Mouse (Mus musculus): ENCODE data around the gene Foxc1. TPM values are rescaled to one million over a fixed set of nuclear protein-coding genes. Genes with fewer than 3 reads are reported as not detected.

Foxc1 gene
- polyA plus RNA-seq (2014; fragmentation: Nextera tagmentation; extraction: Ambion mirVana), result 5.6 and 6.4 TPM in 2 replicates

- H3K4me1 ChIP-seq (ENCODE audit: control insufficient read depth, insufficient read depth, low read length), result peaks cover 12% of the 10 kb centered on the region; the same call in 1 of the 2 replicates
- under 1% methylated on average over 40 of the region's 40 CpGs for WGBS
- peak within 1 kb of the TSS; percentile 89 for H3K9ac ChIP-seq (ENCODE audit: low read length)
- H3K4me2 ChIP-seq (ENCODE audit: low read depth, severe bottlenecking), result peak within 1 kb of the TSS; percentile 92
- no peaks in the 10 kb centered on the region for H3K36me3 ChIP-seq (ENCODE audit: control insufficient read depth, insufficient read depth, low read length)
- ATAC-seq (ENCODE audit: insufficient number of reproducible peaks, low FRiP score, low TSS enrichment, low read depth) (peak; percentile 80), DNase-seq (ENCODE audit: low spot score) (peak; percentile 88)
- peak within 1 kb of the TSS; percentile 72 for H3K4me3 ChIP-seq (ENCODE audit: low read depth, low read length)
- H3K9me3 ChIP-seq (ENCODE audit: control insufficient read depth, low read length), result no peaks in the 10 kb centered on the region
- peak within 1 kb of the TSS; percentile 95 for H3K27ac ChIP-seq (replicated peaks; ENCODE audit: low read depth, low read length)
- peaks cover 64% of the 10 kb centered on the region for H3K27me3 ChIP-seq (ENCODE audit: control insufficient read depth, insufficient read depth, low read length)
Measured at GRCm38 (mm10) chr13:31806428-31806832, at the start of gene Foxc1. Foxc1 (plus strand) TSS chr13:31806633.

- WGBS, result 10% methylated on average over 4 of the region's 4 CpGs
- Histone ChIP-seq H3K4me1 (ENCODE audit: control insufficient read depth, insufficient read depth, low read length) (peaks cover 7% of the 10 kb centered on the region), H3K9ac (ENCODE audit: low read length) (no peak overlapping the region), H3K4me3 (ENCODE audit: low read depth, low read length) (no peak overlapping the region), H3K27ac (replicated peaks; ENCODE audit: low read depth, low read length) (no peak overlapping the region), H3K27me3 (ENCODE audit: control insufficient read depth, insufficient read depth, low read length) (no peaks in the 10 kb centered on the region), H3K36me3 (ENCODE audit: control insufficient read depth, insufficient read depth, low read length) (no peaks in the 10 kb centered on the region), H3K4me2 (ENCODE audit: low read depth, severe bottlenecking) (no peak overlapping the region), H3K9me3 (ENCODE audit: control insufficient read depth, low read length) (no peaks in the 10 kb centered on the region)
- ATAC-seq (ENCODE audit: insufficient number of reproducible peaks, low FRiP score, low TSS enrichment, low read depth) (peak; percentile 93), DNase-seq (ENCODE audit: low spot score) (peak; percentile 70)
Measured at GRCm38 (mm10) chr13:31760411-31760810, 46.0 kb upstream of the Foxc1 start.

GRCm38 (mm10) chr13:31761057-31761456 is 45.4 kb upstream of the Foxc1 start:
- Histone ChIP-seq H3K4me3 (ENCODE audit: low read depth, low read length) (no peak overlapping the region), H3K27me3 (ENCODE audit: control insufficient read depth, insufficient read depth, low read length) (no peaks in the 10 kb centered on the region), H3K27ac (replicated peaks; ENCODE audit: low read depth, low read length) (peak overlapping the region; percentile 59; the same call in 1 of the 2 replicates), H3K9ac (ENCODE audit: low read length) (no peak overlapping the region), H3K36me3 (ENCODE audit: control insufficient read depth, insufficient read depth, low read length) (no peaks in the 10 kb centered on the region), H3K4me1 (ENCODE audit: control insufficient read depth, insufficient read depth, low read length) (peaks cover 7% of the 10 kb centered on the region), H3K4me2 (ENCODE audit: low read depth, severe bottlenecking) (no peak overlapping the region), H3K9me3 (ENCODE audit: control insufficient read depth, low read length) (no peaks in the 10 kb centered on the region)
- no peak for ATAC-seq (ENCODE audit: insufficient number of reproducible peaks, low FRiP score, low TSS enrichment, low read depth)
- no peak for DNase-seq (ENCODE audit: low spot score)
- 76% methylated on average over 4 of the region's 4 CpGs for WGBS

- H3K27ac ChIP-seq (replicated peaks; ENCODE audit: low read depth, low read length), result no peak overlapping the region
- no peaks in the 10 kb centered on the region for H3K9me3 ChIP-seq (ENCODE audit: control insufficient read depth, low read length)
- H3K4me2 ChIP-seq (ENCODE audit: low read depth, severe bottlenecking), result no peak overlapping the region
- 90% methylated on average over 3 of the region's 3 CpGs for WGBS
- no peak overlapping the region for H3K4me3 ChIP-seq (ENCODE audit: low read depth, low read length)
- no peak overlapping the region for H3K9ac ChIP-seq (ENCODE audit: low read length)
- DNase-seq (ENCODE audit: low spot score), result no peak
- no peaks in the 10 kb centered on the region for H3K27me3 ChIP-seq (ENCODE audit: control insufficient read depth, insufficient read depth, low read length)
- no peaks in the 10 kb centered on the region for H3K36me3 ChIP-seq (ENCODE audit: control insufficient read depth, insufficient read depth, low read length)
- H3K4me1 ChIP-seq (ENCODE audit: control insufficient read depth, insufficient read depth, low read length), result peaks cover 7% of the 10 kb centered on the region
- ATAC-seq (ENCODE audit: insufficient number of reproducible peaks, low FRiP score, low TSS enrichment, low read depth), result no peak
Measured at GRCm38 (mm10) chr13:31764419-31764818, 42.0 kb upstream of the Foxc1 start.

GRCm38 (mm10) chr13:31765564-31765963 is 40.9 kb upstream of the Foxc1 start:
- Histone ChIP-seq H3K27ac (replicated peaks; ENCODE audit: low read depth, low read length) (no peak overlapping the region), H3K4me2 (ENCODE audit: low read depth, severe bottlenecking) (no peak overlapping the region)
- ATAC-seq (ENCODE audit: insufficient number of reproducible peaks, low FRiP score, low TSS enrichment, low read depth), result no peak

GRCm38 (mm10) chr13:31772882-31773281 is 33.6 kb upstream of the Foxc1 start:
- Histone ChIP-seq H3K9me3 (ENCODE audit: control insufficient read depth, low read length) (no peaks in the 10 kb centered on the region), H3K4me2 (ENCODE audit: low read depth, severe bottlenecking) (no peak overlapping the region), H3K4me3 (ENCODE audit: low read depth, low read length) (no peak overlapping the region), H3K27me3 (ENCODE audit: control insufficient read depth, insufficient read depth, low read length) (no peaks in the 10 kb centered on the region), H3K4me1 (ENCODE audit: control insufficient read depth, insufficient read depth, low read length) (no peaks in the 10 kb centered on the region), H3K9ac (ENCODE audit: low read length) (no peak overlapping the region), H3K36me3 (ENCODE audit: control insufficient read depth, insufficient read depth, low read length) (no peaks in the 10 kb centered on the region), H3K27ac (replicated peaks; ENCODE audit: low read depth, low read length) (no peak overlapping the region)
- DNase-seq (ENCODE audit: low spot score), result no peak
- no peak for ATAC-seq (ENCODE audit: insufficient number of reproducible peaks, low FRiP score, low TSS enrichment, low read depth)
- WGBS, result 83% methylated on average over 5 of the region's 5 CpGs

More at GRCm38 (mm10) chr13:31765564-31765963, 40.9 kb upstream of the Foxc1 start:
- Histone ChIP-seq H3K36me3 (ENCODE audit: control insufficient read depth, insufficient read depth, low read length) (no peaks in the 10 kb centered on the region), H3K4me1 (ENCODE audit: control insufficient read depth, insufficient read depth, low read length) (peaks cover 7% of the 10 kb centered on the region), H3K27me3 (ENCODE audit: control insufficient read depth, insufficient read depth, low read length) (no peaks in the 10 kb centered on the region), H3K4me3 (ENCODE audit: low read depth, low read length) (no peak overlapping the region), H3K9ac (ENCODE audit: low read length) (no peak overlapping the region), H3K9me3 (ENCODE audit: control insufficient read depth, low read length) (no peaks in the 10 kb centered on the region)
- DNase-seq (ENCODE audit: low spot score), result no peak
- 84% methylated on average over 2 of the region's 2 CpGs for WGBS

GRCm38 (mm10) chr13:31775762-31776161 is 30.7 kb upstream of the Foxc1 start:
- Histone ChIP-seq H3K36me3 (ENCODE audit: control insufficient read depth, insufficient read depth, low read length) (no peaks in the 10 kb centered on the region), H3K27ac (replicated peaks; ENCODE audit: low read depth, low read length) (no peak overlapping the region), H3K4me1 (ENCODE audit: control insufficient read depth, insufficient read depth, low read length) (no peaks in the 10 kb centered on the region), H3K4me2 (ENCODE audit: low read depth, severe bottlenecking) (no peak overlapping the region), H3K4me3 (ENCODE audit: low read depth, low read length) (no peak overlapping the region), H3K27me3 (ENCODE audit: control insufficient read depth, insufficient read depth, low read length) (no peaks in the 10 kb centered on the region), H3K9ac (ENCODE audit: low read length) (no peak overlapping the region), H3K9me3 (ENCODE audit: control insufficient read depth, low read length) (no peaks in the 10 kb centered on the region)
- WGBS, result 74% methylated on average over 5 of the region's 5 CpGs
- no peak for DNase-seq (ENCODE audit: low spot score)
- ATAC-seq (ENCODE audit: insufficient number of reproducible peaks, low FRiP score, low TSS enrichment, low read depth), result no peak

- Histone ChIP-seq H3K4me1 (ENCODE audit: control insufficient read depth, insufficient read depth, low read length) (no peaks in the 10 kb centered on the region), H3K4me3 (ENCODE audit: low read depth, low read length) (no peak overlapping the region), H3K4me2 (ENCODE audit: low read depth, severe bottlenecking) (no peak overlapping the region), H3K27me3 (ENCODE audit: control insufficient read depth, insufficient read depth, low read length) (no peaks in the 10 kb centered on the region), H3K27ac (replicated peaks; ENCODE audit: low read depth, low read length) (no peak overlapping the region), H3K9me3 (ENCODE audit: control insufficient read depth, low read length) (no peaks in the 10 kb centered on the region), H3K36me3 (ENCODE audit: control insufficient read depth, insufficient read depth, low read length) (no peaks in the 10 kb centered on the region), H3K9ac (ENCODE audit: low read length) (no peak overlapping the region)
- DNase-seq (ENCODE audit: low spot score), result no peak
- WGBS, result 69% methylated on average over 17 of the region's 17 CpGs
- peak; percentile 26; the same call in 1 of the 2 replicates for ATAC-seq (ENCODE audit: insufficient number of reproducible peaks, low FRiP score, low TSS enrichment, low read depth)
Measured at GRCm38 (mm10) chr13:31779281-31779981, 27.0 kb upstream of the Foxc1 start.

All from limb, embryonic 11.5 days (tissue).